Mouse (Mus musculus) kidney, adult 2 months (tissue): ENCODE results near the gene Mrpl42. TPM values are rescaled to one million over a fixed set of nuclear protein-coding genes. Genes with fewer than 3 reads are reported as not detected.
A peak's percentile ranks its signal among the peaks of the same experiment; 100 is the strongest.
"Not testable (repeated sequence)": the region's sequence is repeated elsewhere in the genome, so short reads cannot be mapped to it uniquely, and the experiment has no call there.

ENCODE experiments used
- DNase-seq: peaks from one replicate; pipeline ENCODE4 v3.0.0; 2021
- H3K27ac ChIP-seq: fragments of 200-500 bp; 2 replicates; pipeline ENCODE4 v1.5.1; 2012; ENCODE audit warnings: low read depth, low read length, control low read depth, inconsistent platforms; ENCODE audit not compliant: insufficient read depth
- H3K27me3 ChIP-seq: fragments of 200-500 bp; replicated peaks from 2 replicates; pipeline ENCODE4 v1.6.1; 2012; ENCODE audit warnings: mild to moderate bottlenecking, moderate library complexity, low read length, inconsistent platforms; ENCODE audit not compliant: control insufficient read depth, insufficient read depth
- H3K36me3 ChIP-seq: fragments of 200-500 bp; 2 replicates; pipeline ENCODE4 v1.6.1; 2012; ENCODE audit warnings: mild to moderate bottlenecking, moderate library complexity, low read length, inconsistent platforms; ENCODE audit not compliant: control insufficient read depth, insufficient read depth
- H3K4me1 ChIP-seq: fragments of 200-500 bp; 2 replicates; pipeline ENCODE4 v1.6.1; 2011; ENCODE audit warnings: low read length; ENCODE audit not compliant: control insufficient read depth, insufficient read depth
- H3K4me3 ChIP-seq: fragments of 200-500 bp; 2 replicates; pipeline ENCODE4 v1.5.1; 2011; ENCODE audit warnings: mild to moderate bottlenecking, low read depth, low read length, control low read depth; ENCODE audit not compliant: insufficient read depth
- CTCF ChIP-seq: fragments of 200-500 bp; conservative IDR thresholded peaks from 2 replicates; pipeline ENCODE4 v1.5.1; 2011; ENCODE audit warnings: low read depth, mild to moderate bottlenecking, control low read depth, low read length, moderate library complexity, mixed read lengths; ENCODE audit not compliant: insufficient read depth, insufficient read length
- POLR2A ChIP-seq: fragments of 200-500 bp; IDR thresholded peaks from one replicate; pipeline ENCODE4 v1.6.1; 2011; ENCODE audit warnings: low read depth, low read length, control low read depth
- WGBS: fragments of 180-500 bp; shearing (Covaris S2); methylation state at CpG from one replicate; pipeline ENCODE4 v1.1.7; 2018; 5-methylcytosine and 5-hydroxymethylcytosine counted together
- polyA plus RNA-seq: library from polyadenylated mRNA; depleted of rRNA; stranded (reverse); fragments of >200 nt; gene quantifications from 2 replicates; pipeline ENCODE4 v1.2.3, GENCODE M21; 2012; rRNA removed

Gene Mrpl42
- 242 and 322 TPM in 2 replicates for polyA plus RNA-seq

GRCm38 (mm10) chr10:95501463-95502081, at the start of gene Mrpl42:
Mrpl42 (minus strand) TSS chr10:95501940.
- DNase-seq: peak; percentile 94
- under 1% methylated on average over 35 of the region's 35 CpGs for WGBS
- Histone ChIP-seq H3K4me1 (peaks cover 5% of the 10 kb centered on the region; the same call in 1 of the 2 replicates), H3K36me3 (peaks cover 1% of the 10 kb centered on the region; the same call in 1 of the 2 replicates), H3K27me3 (no peaks in the 10 kb centered on the region), H3K27ac (peak within 1 kb of the TSS; percentile 98), H3K4me3 (peak within 1 kb of the TSS; percentile 98)
- TF ChIP-seq CTCF (no peak), POLR2A (peak; percentile 74)

- DNase-seq: no peak
- 50% methylated on average over 1 of the region's 1 CpGs for WGBS
- Histone ChIP-seq H3K4me3 (no peak overlapping the region), H3K36me3 (peaks cover 22% of the 10 kb centered on the region), H3K27me3 (no peaks in the 10 kb centered on the region), H3K4me1 (peaks cover 14% of the 10 kb centered on the region), H3K27ac (no peak overlapping the region)
- TF ChIP-seq POLR2A: no peak
- TF ChIP-seq CTCF: peak; percentile 22; the same call in 1 of the 2 replicates
Observed at GRCm38 (mm10) chr10:95550506-95550905, 48.8 kb upstream of the Mrpl42 start.

- not testable (repeated sequence) for H3K27ac ChIP-seq, H3K4me3 ChIP-seq, H3K27me3 ChIP-seq, DNase-seq
- Histone ChIP-seq H3K4me1 (peaks cover 22% of the 10 kb centered on the region), H3K36me3 (peaks cover 22% of the 10 kb centered on the region)
- 75% methylated on average over 5 of the region's 5 CpGs for WGBS
Observed at GRCm38 (mm10) chr10:95549080-95549479, 47.3 kb upstream of the Mrpl42 start.

- TF ChIP-seq CTCF (no peak), POLR2A (no peak)
- peak overlapping the region; percentile 74 for H3K27ac ChIP-seq
- no peak overlapping the region for H3K4me3 ChIP-seq
- H3K36me3 ChIP-seq: peaks cover 22% of the 10 kb centered on the region
- DNase-seq: no peak
- WGBS: 24% methylated on average over 11 of the region's 11 CpGs
- no peaks in the 10 kb centered on the region for H3K27me3 ChIP-seq
- peaks cover 26% of the 10 kb centered on the region for H3K4me1 ChIP-seq
Observed at GRCm38 (mm10) chr10:95548154-95548826, 46.5 kb upstream of the Mrpl42 start.

- WGBS: 90% methylated on average over 2 of the region's 2 CpGs
- no peak for DNase-seq
- TF ChIP-seq POLR2A (no peak), CTCF (no peak)
- no peaks in the 10 kb centered on the region for H3K27me3 ChIP-seq
- peak overlapping the region; percentile 38; the same call in 1 of the 2 replicates for H3K27ac ChIP-seq
- peaks cover 22% of the 10 kb centered on the region for H3K36me3 ChIP-seq
- H3K4me3 ChIP-seq: no peak overlapping the region
- peaks cover 28% of the 10 kb centered on the region for H3K4me1 ChIP-seq
Observed at GRCm38 (mm10) chr10:95546178-95546577, 44.4 kb upstream of the Mrpl42 start.

- Histone ChIP-seq H3K27me3 (no peaks in the 10 kb centered on the region), H3K27ac (no peak overlapping the region), H3K4me1 (peaks cover 26% of the 10 kb centered on the region), H3K4me3 (no peak overlapping the region), H3K36me3 (peaks cover 19% of the 10 kb centered on the region)
- DNase-seq: no peak
- no peak for TF ChIP-seq POLR2A
- no peak for TF ChIP-seq CTCF
- WGBS: 54% methylated on average over 4 of the region's 4 CpGs
Observed at GRCm38 (mm10) chr10:95545051-95545450, 43.3 kb upstream of the Mrpl42 start.

- WGBS: 67% methylated on average over 2 of the region's 2 CpGs
- H3K27ac ChIP-seq: peak overlapping the region; percentile 19; the same call in 1 of the 2 replicates
- peaks cover 26% of the 10 kb centered on the region for H3K4me1 ChIP-seq
- TF ChIP-seq POLR2A (no peak), CTCF (no peak)
- no peak overlapping the region for H3K4me3 ChIP-seq
- H3K36me3 ChIP-seq: peaks cover 17% of the 10 kb centered on the region
- no peak for DNase-seq
- no peaks in the 10 kb centered on the region for H3K27me3 ChIP-seq
Observed at GRCm38 (mm10) chr10:95544651-95545050, 42.9 kb upstream of the Mrpl42 start.
